Mouse (Mus musculus): ENCODE measurements around the gene Ndufs5. TPM values are rescaled to one million over a fixed set of nuclear protein-coding genes. Genes with fewer than 3 reads are reported as not detected.

The Ndufs5 gene
- polyA plus RNA-seq, 1 experiment: 484 TPM

GRCm38 (mm10) chr4:123664951-123665661 lies 52.9 kb downstream of the Ndufs5 start:
- Histone ChIP-seq H3K36me3 (ENCODE audit: control insufficient read depth, insufficient read depth) (no peaks in the 10 kb centered on the region), H3K27me3 (ENCODE audit: control insufficient read depth, insufficient read depth, insufficient read length) (no peaks in the 10 kb centered on the region)
- TF ChIP-seq CEBPB (IDR thresholded peaks at IDR 0.05; ENCODE audit: insufficient read depth, poor library complexity, severe bottlenecking) (no peak), MYOG (IDR thresholded peaks at IDR 0.05; ENCODE audit: control insufficient read depth in 1 of 3, insufficient read depth in 1 of 3, insufficient read length in 2 of 3, low read depth in 2 of 3) (peak in 1 of 3 experiments; percentile 5)

GRCm38 (mm10) chr4:123664021-123664950 lies 53.7 kb downstream of the Ndufs5 start:
- Histone ChIP-seq H3ac (ENCODE audit: control insufficient read depth, insufficient read length) (peak overlapping the region; percentile 97), H3K27me3 (ENCODE audit: control insufficient read depth, insufficient read depth, insufficient read length) (no peaks in the 10 kb centered on the region), H3K79me2 (ENCODE audit: control insufficient read depth, insufficient read depth) (peaks cover 51% of the 10 kb centered on the region), H3K36me3 (ENCODE audit: control insufficient read depth, insufficient read depth) (no peaks in the 10 kb centered on the region), H3K4me2 (ENCODE audit: low read depth) (peak overlapping the region; percentile 73), H3K4me3 (peak overlapping the region; percentile 41)
- no peak for TF ChIP-seq TCF12 (IDR thresholded peaks at IDR 0.05; ENCODE audit: insufficient read depth, poor library complexity, severe bottlenecking)
- no peak for TF ChIP-seq SRF (IDR thresholded peaks at IDR 0.05; ENCODE audit: control insufficient read depth, insufficient read length, low read depth)
- no peak for TF ChIP-seq USF1 (IDR thresholded peaks at IDR 0.05; ENCODE audit: low read depth)
- peak; percentile 86 for TF ChIP-seq POLR2A (IDR thresholded peaks at IDR 0.05; ENCODE audit: insufficient read length, low read depth)
- no peak for TF ChIP-seq MYOG (IDR thresholded peaks at IDR 0.05; ENCODE audit: control insufficient read depth in 1 of 3, insufficient read depth in 1 of 3, insufficient read length in 2 of 3, low read depth in 2 of 3)
- no peak for TF ChIP-seq REST (IDR thresholded peaks at IDR 0.05; ENCODE audit: insufficient read depth, insufficient read length)
- no peak for TF ChIP-seq MYOD1 (IDR thresholded peaks at IDR 0.05; ENCODE audit: control insufficient read depth in 1 of 3, insufficient read length in 2 of 3, low read depth in 2 of 3)
- no peak for TF ChIP-seq TCF3 (IDR thresholded peaks at IDR 0.05; ENCODE audit: insufficient read length, low read depth)
- TF ChIP-seq POLR2AphosphoS2 (IDR thresholded peaks at IDR 0.05; ENCODE audit: insufficient read length, low read depth): peak; percentile 71
- no peak for TF ChIP-seq E2F4 (IDR thresholded peaks at IDR 0.05; ENCODE audit: insufficient read depth)

More at GRCm38 (mm10) chr4:123664951-123665661, 52.9 kb downstream of the Ndufs5 start:
- Histone ChIP-seq H3K79me2 (ENCODE audit: control insufficient read depth, insufficient read depth) (peaks cover 46% of the 10 kb centered on the region), H3K4me2 (ENCODE audit: low read depth) (peak overlapping the region; percentile 99), H3K4me3 (peak overlapping the region; percentile 41), H3ac (ENCODE audit: control insufficient read depth, insufficient read length) (peak overlapping the region; percentile 97)

DNA sequence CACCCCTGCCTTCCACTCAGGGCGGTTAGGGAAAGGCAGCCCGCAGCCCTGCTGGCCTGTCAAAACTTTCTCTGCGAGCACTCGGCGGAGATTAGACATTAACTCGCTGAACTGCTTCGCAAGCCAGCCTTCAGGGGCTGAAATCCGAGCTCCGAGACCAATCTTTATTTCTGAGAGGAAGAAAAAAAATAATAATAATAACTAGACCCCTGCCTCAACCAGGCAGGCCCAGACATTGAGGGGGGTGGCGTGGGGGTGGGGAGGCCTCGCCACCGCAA lies 54.4 kb downstream of the Ndufs5 start:
- Histone ChIP-seq H3ac (ENCODE audit: control insufficient read depth, insufficient read length) (peak overlapping the region; percentile 97), H3K4me2 (ENCODE audit: low read depth) (peak overlapping the region; percentile 73), H3K4me3 (peak overlapping the region; percentile 41), H3K27me3 (ENCODE audit: control insufficient read depth, insufficient read depth, insufficient read length) (no peaks in the 10 kb centered on the region), H3K36me3 (ENCODE audit: control insufficient read depth, insufficient read depth) (no peaks in the 10 kb centered on the region), H3K79me2 (ENCODE audit: control insufficient read depth, insufficient read depth) (peaks cover 58% of the 10 kb centered on the region)
- no peak for TF ChIP-seq REST (IDR thresholded peaks at IDR 0.05; ENCODE audit: insufficient read depth, insufficient read length)
- TF ChIP-seq POLR2AphosphoS2 (IDR thresholded peaks at IDR 0.05; ENCODE audit: insufficient read length, low read depth): no peak
- TF ChIP-seq TCF12 (IDR thresholded peaks at IDR 0.05; ENCODE audit: insufficient read depth, poor library complexity, severe bottlenecking): no peak
- TF ChIP-seq USF1 (IDR thresholded peaks at IDR 0.05; ENCODE audit: low read depth): no peak
- no peak for TF ChIP-seq MYOG (IDR thresholded peaks at IDR 0.05; ENCODE audit: control insufficient read depth in 1 of 3, insufficient read depth in 1 of 3, insufficient read length in 2 of 3, low read depth in 2 of 3)
- no peak for TF ChIP-seq SRF (IDR thresholded peaks at IDR 0.05; ENCODE audit: control insufficient read depth, insufficient read length, low read depth)
- TF ChIP-seq MAX (IDR thresholded peaks at IDR 0.05; ENCODE audit: low read depth): no peak
- TF ChIP-seq E2F4 (IDR thresholded peaks at IDR 0.05; ENCODE audit: insufficient read depth): no peak
- TF ChIP-seq TCF3 (IDR thresholded peaks at IDR 0.05; ENCODE audit: insufficient read length, low read depth): no peak
- no peak for TF ChIP-seq CEBPB (IDR thresholded peaks at IDR 0.05; ENCODE audit: insufficient read depth, poor library complexity, severe bottlenecking)
- no peak for TF ChIP-seq POLR2A (IDR thresholded peaks at IDR 0.05; ENCODE audit: insufficient read length, low read depth)
- TF ChIP-seq MYOD1 (IDR thresholded peaks at IDR 0.05; ENCODE audit: control insufficient read depth in 1 of 3, insufficient read length in 2 of 3, low read depth in 2 of 3): no peak

GRCm38 (mm10) chr4:123662914-123663687 lies 54.9 kb downstream of the Ndufs5 start:
- Histone ChIP-seq H3K79me2 (ENCODE audit: control insufficient read depth, insufficient read depth) (peaks cover 63% of the 10 kb centered on the region), H3K27me3 (ENCODE audit: control insufficient read depth, insufficient read depth, insufficient read length) (no peaks in the 10 kb centered on the region), H3K4me3 (peak overlapping the region; percentile 41), H3ac (ENCODE audit: control insufficient read depth, insufficient read length) (peak overlapping the region; percentile 97), H3K36me3 (ENCODE audit: control insufficient read depth, insufficient read depth) (no peaks in the 10 kb centered on the region), H3K4me2 (ENCODE audit: low read depth) (peak overlapping the region; percentile 73)
- TF ChIP-seq TCF12 (IDR thresholded peaks at IDR 0.05; ENCODE audit: insufficient read depth, poor library complexity, severe bottlenecking) (no peak), TCF3 (IDR thresholded peaks at IDR 0.05; ENCODE audit: insufficient read length, low read depth) (no peak), MYOG (IDR thresholded peaks at IDR 0.05; ENCODE audit: control insufficient read depth in 1 of 3, insufficient read depth in 1 of 3, insufficient read length in 2 of 3, low read depth in 2 of 3) (no peak), MYOD1 (IDR thresholded peaks at IDR 0.05; ENCODE audit: control insufficient read depth in 1 of 3, insufficient read length in 2 of 3, low read depth in 2 of 3) (no peak), SRF (IDR thresholded peaks at IDR 0.05; ENCODE audit: control insufficient read depth, insufficient read length, low read depth) (no peak), CEBPB (IDR thresholded peaks at IDR 0.05; ENCODE audit: insufficient read depth, poor library complexity, severe bottlenecking) (no peak), E2F4 (IDR thresholded peaks at IDR 0.05; ENCODE audit: insufficient read depth) (no peak), USF1 (IDR thresholded peaks at IDR 0.05; ENCODE audit: low read depth) (no peak), REST (IDR thresholded peaks at IDR 0.05; ENCODE audit: insufficient read depth, insufficient read length) (no peak), MAX (IDR thresholded peaks at IDR 0.05; ENCODE audit: low read depth) (no peak), POLR2AphosphoS2 (IDR thresholded peaks at IDR 0.05; ENCODE audit: insufficient read length, low read depth) (no peak)

Other genes with a start within 250 kb of the Ndufs5 start
- gene Macf1, start 33.8 kb downstream of the Ndufs5 start, polyA plus RNA-seq (2012; fragmentation: generic; extraction: Trizol): 88.5 TPM
- 30.0 TPM for gene Akirin1, start 32.1 kb upstream of the Ndufs5 start, polyA plus RNA-seq (2012; fragmentation: generic; extraction: Trizol)
- gene Rhbdl2, start 69.7 kb upstream of the Ndufs5 start, polyA plus RNA-seq (2012; fragmentation: generic; extraction: Trizol): 2.7 TPM
- not detected for gene 4933427I04Rik, start 141.5 kb upstream of the Ndufs5 start, polyA plus RNA-seq (2012; fragmentation: generic; extraction: Trizol)
- gene Mycbp, start 186.6 kb upstream of the Ndufs5 start, polyA plus RNA-seq (2012; fragmentation: generic; extraction: Trizol): 33.1 TPM
- 46.1 TPM for gene Rragc, start 199.2 kb upstream of the Ndufs5 start, polyA plus RNA-seq (2012; fragmentation: generic; extraction: Trizol)
- not detected for gene 4930535I16Rik, start 199.8 kb upstream of the Ndufs5 start, polyA plus RNA-seq (2012; fragmentation: generic; extraction: Trizol)

All from myocyte (in vitro differentiated cells).